Mouse (Mus musculus) kidney, postnatal 25 days (tissue): ENCODE measurements around the gene Cbfa2t3.

Source experiments
- DNase-seq, 2 experiments: peaks; one replicate each; pipeline ENCODE4 v3.0.0; 2021; ENCODE audit warnings: mixed read lengths in 2 of 2

The Cbfa2t3 gene

DNA sequence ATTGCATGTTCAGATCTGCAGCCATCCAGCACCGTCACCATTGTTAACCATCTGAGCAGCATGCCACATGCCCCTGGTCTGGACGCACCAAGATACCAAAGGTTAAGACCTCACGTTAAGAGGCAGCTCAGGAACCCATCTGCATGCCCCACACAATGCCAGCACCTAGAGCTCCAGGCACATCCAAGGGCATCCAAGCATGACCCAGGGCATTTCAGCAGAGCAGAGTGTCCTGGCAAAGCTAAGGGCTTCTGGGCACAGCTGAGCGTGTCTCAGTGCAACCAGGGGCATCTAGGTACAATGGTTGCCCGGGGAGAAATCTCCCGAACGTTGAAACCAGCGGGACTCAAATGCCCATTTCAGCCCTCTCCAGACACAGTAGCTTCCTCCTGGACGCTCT, 98.2 kb downstream of the Cbfa2t3 start:
- DNase-seq, result peak; percentile 66 to 89

DNA sequence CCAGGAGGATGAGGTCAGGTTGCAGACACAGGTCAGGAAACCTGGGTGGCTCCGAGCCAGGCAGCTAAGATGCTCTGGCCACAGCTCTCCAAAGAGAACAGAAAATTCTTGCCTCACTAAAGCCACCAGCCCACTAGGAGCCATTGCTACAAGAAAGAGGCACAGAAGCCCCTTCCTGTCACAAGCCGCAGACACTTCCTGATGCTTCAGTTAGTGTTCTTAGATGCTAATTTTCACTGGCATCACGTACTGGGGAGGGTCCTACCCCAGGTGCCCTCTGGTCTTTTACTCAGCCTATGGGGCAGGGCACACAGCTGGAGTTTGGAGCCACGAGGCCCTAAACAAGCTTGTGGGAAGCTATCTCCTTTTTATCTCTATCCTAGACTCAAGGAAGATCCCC, 102.9 kb downstream of the Cbfa2t3 start:
- no peak for DNase-seq

- DNase-seq, result no peak
These were observed 105.0 kb downstream of the Cbfa2t3 start for GRCm38 (mm10) chr8:122593783-122594507.

- DNase-seq, result no peak
These were observed 105.7 kb downstream of the Cbfa2t3 start for GRCm38 (mm10) chr8:122593240-122593639.

GRCm38 (mm10) chr8:122586749-122587148, 112.2 kb downstream of the Cbfa2t3 start:
- DNase-seq, result no peak

DNA sequence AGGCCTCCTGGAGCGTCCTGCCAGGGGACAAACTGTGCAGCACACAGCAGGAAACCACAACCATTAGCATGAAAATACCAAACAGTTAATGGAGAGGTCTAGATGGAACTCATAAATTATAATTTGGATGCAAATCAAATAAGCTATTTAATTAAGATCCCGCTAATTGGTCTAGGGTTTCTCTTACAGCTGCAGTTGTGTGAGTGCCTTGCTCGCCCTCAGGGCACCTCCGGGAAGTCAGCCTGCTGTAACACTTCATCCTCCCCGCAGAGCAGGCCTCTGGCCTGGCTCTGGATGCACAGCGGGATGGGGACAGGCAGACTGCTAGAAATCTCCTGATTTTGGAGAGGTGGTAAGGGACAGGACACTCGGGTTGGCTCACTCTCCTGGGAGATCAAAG, 112.7 kb downstream of the Cbfa2t3 start:
- DNase-seq, result no peak

GRCm38 (mm10) chr8:122585411-122585891, 113.5 kb downstream of the Cbfa2t3 start:
- DNase-seq, result no peak

- DNase-seq, result no peak
These were observed 113.9 kb downstream of the Cbfa2t3 start for GRCm38 (mm10) chr8:122584981-122585380.

- DNase-seq, result no peak
These were observed 118.0 kb downstream of the Cbfa2t3 start for GRCm38 (mm10) chr8:122580926-122581325.

DNA sequence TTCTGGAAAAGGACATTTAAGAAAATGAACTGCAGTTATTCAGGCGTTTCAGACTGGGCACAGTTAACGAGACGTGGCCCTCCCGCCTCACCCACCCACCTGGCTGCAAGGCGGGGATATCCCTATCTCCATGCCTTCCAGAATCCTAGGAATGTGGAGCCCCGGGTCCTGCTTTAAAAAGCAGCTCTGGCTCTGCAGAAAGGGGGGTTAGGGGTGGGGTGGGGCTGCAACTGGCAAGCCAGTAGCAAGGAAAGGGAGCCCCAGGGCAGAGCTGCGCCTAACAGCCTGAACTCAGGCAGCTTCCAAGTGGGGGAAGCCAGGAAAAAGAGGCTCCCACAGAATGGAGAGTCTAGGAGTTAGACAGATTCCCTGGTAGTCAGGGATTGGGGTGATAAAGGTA, 119.7 kb downstream of the Cbfa2t3 start:
- DNase-seq, result peak in 1 of 2 experiments; percentile 58

DNA sequence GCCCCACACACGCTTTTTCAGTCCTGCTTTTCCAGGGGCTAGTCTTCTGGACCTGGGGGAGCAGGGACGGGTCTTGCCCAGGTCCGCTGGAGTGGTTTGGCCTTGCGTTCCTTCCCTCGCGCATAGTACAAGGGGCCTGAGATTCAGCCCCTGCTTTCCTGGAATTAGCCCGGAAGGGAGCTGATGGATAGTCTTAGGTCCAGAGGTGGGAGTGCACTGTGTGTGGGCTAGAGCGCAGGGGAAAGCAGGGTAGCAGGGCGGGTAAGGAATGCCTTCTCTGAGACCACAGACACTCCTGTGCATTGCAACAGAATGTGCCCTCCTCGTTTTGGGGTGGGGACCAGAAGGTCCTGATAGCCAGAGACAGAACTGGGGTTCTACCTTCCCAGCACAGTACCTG, 121.8 kb downstream of the Cbfa2t3 start:
- DNase-seq, result no peak

- peak; percentile 97 to 98 for DNase-seq
These were observed 122.3 kb downstream of the Cbfa2t3 start, which contains the start of gene Aprt for GRCm38 (mm10) chr8:122576648-122577022. Gene Aprt, minus strand, starts transcription at chr8:122576909.

- DNase-seq, result no peak
These were observed 122.9 kb downstream of the Cbfa2t3 start for GRCm38 (mm10) chr8:122575735-122576647.

DNA sequence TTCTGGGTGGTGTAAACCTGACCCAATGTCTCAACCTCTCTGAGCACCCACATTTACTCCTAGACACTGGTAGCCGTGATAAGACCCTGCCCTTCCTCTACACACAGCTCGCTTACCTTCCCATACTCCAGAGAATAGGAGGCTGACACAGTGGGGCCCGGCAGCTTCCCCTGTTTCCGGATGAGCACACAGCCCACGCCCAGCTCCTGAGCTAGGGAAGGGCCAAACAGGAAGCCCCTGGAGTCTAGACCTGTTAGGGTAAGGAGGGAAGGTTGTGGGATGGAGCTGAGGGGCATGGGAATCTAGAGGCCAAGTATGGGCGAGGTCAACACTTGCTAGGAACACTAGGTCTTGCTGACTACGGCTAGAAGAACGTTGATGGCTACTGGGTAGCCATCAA, 123.6 kb downstream of the Cbfa2t3 start:
- DNase-seq, result no peak
